ENCODE assay signal across 9 mouse cellular contexts in genomic region chr1:191395200-191395599, GRCm38 (mm10). TPM values are rescaled to one million over a fixed set of nuclear protein-coding genes. Genes with fewer than 3 reads are reported as not detected.
DNase-seq lines count a peak whose midpoint lies in the region; ATAC-seq and TF ChIP-seq lines count a peak whose summit lies in the region.
"Had no signal": no experiment of that assay in that cellular context is flagged by ENCODE, and none has a peak within 500 bp of the region (broad histone marks: within the 10 kb centered on the region; RNA-seq: fewer than 3 reads in every experiment).

No protein-coding gene starts in this region.

- no peak for TF ChIP-seq POLR2A in bone marrow, adult 2 months (IDR thresholded peaks at IDR 0.05; ENCODE audit: borderline replicate concordance, control insufficient read depth, low read depth, low read length)

- peak overlapping the region; percentile 92 for H3K4me3 ChIP-seq in kidney, embryonic 15.5 days (replicated peaks)
- peak overlapping the region; percentile 69 for H3K4me3 ChIP-seq in bone marrow, adult 2 months (replicated peaks; ENCODE audit: control insufficient read depth, low read depth, low read length)
- peak overlapping the region; percentile 72 for H3K4me3 ChIP-seq in hindbrain, embryonic 13.5 days
- H3K4me3 ChIP-seq in midbrain, embryonic 13.5 days (replicated peaks), result peak overlapping the region; percentile 70

- no peaks in the 10 kb centered on the region for H3K36me3 ChIP-seq in kidney, embryonic 15.5 days
- H3K36me3 ChIP-seq in hindbrain, embryonic 13.5 days, result no peaks in the 10 kb centered on the region
- H3K36me3 ChIP-seq in midbrain, embryonic 13.5 days, result no peaks in the 10 kb centered on the region

- H3K27me3 ChIP-seq in kidney, embryonic 15.5 days, result no peaks in the 10 kb centered on the region
- peaks cover 9% of the 10 kb centered on the region for H3K27me3 ChIP-seq in hindbrain, embryonic 13.5 days
- peaks cover 18% of the 10 kb centered on the region for H3K27me3 ChIP-seq in midbrain, embryonic 13.5 days

- WGBS in kidney, embryonic 15.5 days, result 47% methylated on average over 1 of the region's 1 CpGs
- 2% methylated on average over 1 of the region's 1 CpGs for WGBS in bone marrow, adult 2 months
- 40% methylated on average over 1 of the region's 1 CpGs for WGBS in hindbrain, embryonic 13.5 days
- 66% methylated on average over 1 of the region's 1 CpGs for WGBS in midbrain, embryonic 13.5 days

- no peak for TF ChIP-seq CTCF in bone marrow, adult 2 months (IDR thresholded peaks at IDR 0.05; ENCODE audit: control insufficient read depth, insufficient read depth, low read length)

- peaks cover 21% of the 10 kb centered on the region for H3K4me1 ChIP-seq in kidney, embryonic 15.5 days
- H3K4me1 ChIP-seq in bone marrow, adult 2 months (ENCODE audit: control insufficient read depth, insufficient read depth, low read length), result no peaks in the 10 kb centered on the region
- peaks cover 8% of the 10 kb centered on the region; the same call in 1 of the 2 replicates for H3K4me1 ChIP-seq in hindbrain, embryonic 13.5 days (replicated peaks)
- H3K4me1 ChIP-seq in midbrain, embryonic 13.5 days (replicated peaks), result peaks cover 11% of the 10 kb centered on the region

- DNase-seq in kidney, postnatal 36 days, result no peak
- DNase-seq in urinary bladder, postnatal 10 days (ENCODE audit: low spot score), result no peak
- no peak for DNase-seq in ovary, postnatal 10 days (ENCODE audit: low spot score)
- no peak for DNase-seq in cerebellum, postnatal 4 days (ENCODE audit: low spot score in 2 of 2)
- DNase-seq: layer of hippocampus, postnatal 36 days had no signal

- H3K9me3 ChIP-seq in kidney, embryonic 15.5 days (replicated peaks), result no peaks in the 10 kb centered on the region
- H3K9me3 ChIP-seq in hindbrain, embryonic 13.5 days, result no peaks in the 10 kb centered on the region
- no peaks in the 10 kb centered on the region for H3K9me3 ChIP-seq in midbrain, embryonic 13.5 days

- no peak overlapping the region for H3K27ac ChIP-seq in kidney, embryonic 15.5 days
- no peak overlapping the region for H3K27ac ChIP-seq in bone marrow, adult 2 months (ENCODE audit: control insufficient read depth, insufficient read depth, low read depth, low read length, poor library complexity)
- no peak overlapping the region for H3K27ac ChIP-seq in hindbrain, embryonic 13.5 days
- no peak overlapping the region for H3K27ac ChIP-seq in midbrain, embryonic 13.5 days

- H3K9ac ChIP-seq in kidney, embryonic 15.5 days, result peak overlapping the region; percentile 86
- H3K9ac ChIP-seq in hindbrain, embryonic 13.5 days, result no peak overlapping the region
- no peak overlapping the region for H3K9ac ChIP-seq in midbrain, embryonic 13.5 days (replicated peaks)

- no peak for ATAC-seq in kidney, embryonic 15.5 days (replicated peaks; ENCODE audit: low FRiP score)
- no peak for ATAC-seq in hindbrain, embryonic 13.5 days (ENCODE audit: low FRiP score)
- no peak for ATAC-seq in midbrain, embryonic 13.5 days

- peak overlapping the region; percentile 84 for H3K4me2 ChIP-seq in kidney, embryonic 15.5 days
- peak overlapping the region; percentile 62 for H3K4me2 ChIP-seq in hindbrain, embryonic 13.5 days
- H3K4me2 ChIP-seq in midbrain, embryonic 13.5 days (replicated peaks), result peak overlapping the region; percentile 73

RNA-seq across cellular contexts. Expression of gene Ppp2r5a, which starts 7.9 kb away (rescaled TPM):
- 17.7 and 17.8 TPM in 2 replicates for polyA plus RNA-seq in kidney, embryonic 15.5 days (2015; fragmentation: Nextera tagmentation; extraction: Ambion mirVana)
- polyA plus RNA-seq in bone marrow, adult 2 months (2011; ENCODE audit: insufficient read depth, insufficient read length, low replicate concordance, missing spikeins), result 71.0 and 96.6 TPM in 2 replicates
- 5.3 and 7.5 TPM in 2 replicates for polyA plus RNA-seq in hindbrain, embryonic 13.5 days (2015; fragmentation: Nextera tagmentation; extraction: Ambion mirVana)
- 6.3 and 7.3 TPM in 2 replicates for polyA plus RNA-seq in midbrain, embryonic 13.5 days (2015; fragmentation: Nextera tagmentation; extraction: Ambion mirVana)
